19 mouse cellular contexts compared by ENCODE assay signal in the genomic region with DNA sequence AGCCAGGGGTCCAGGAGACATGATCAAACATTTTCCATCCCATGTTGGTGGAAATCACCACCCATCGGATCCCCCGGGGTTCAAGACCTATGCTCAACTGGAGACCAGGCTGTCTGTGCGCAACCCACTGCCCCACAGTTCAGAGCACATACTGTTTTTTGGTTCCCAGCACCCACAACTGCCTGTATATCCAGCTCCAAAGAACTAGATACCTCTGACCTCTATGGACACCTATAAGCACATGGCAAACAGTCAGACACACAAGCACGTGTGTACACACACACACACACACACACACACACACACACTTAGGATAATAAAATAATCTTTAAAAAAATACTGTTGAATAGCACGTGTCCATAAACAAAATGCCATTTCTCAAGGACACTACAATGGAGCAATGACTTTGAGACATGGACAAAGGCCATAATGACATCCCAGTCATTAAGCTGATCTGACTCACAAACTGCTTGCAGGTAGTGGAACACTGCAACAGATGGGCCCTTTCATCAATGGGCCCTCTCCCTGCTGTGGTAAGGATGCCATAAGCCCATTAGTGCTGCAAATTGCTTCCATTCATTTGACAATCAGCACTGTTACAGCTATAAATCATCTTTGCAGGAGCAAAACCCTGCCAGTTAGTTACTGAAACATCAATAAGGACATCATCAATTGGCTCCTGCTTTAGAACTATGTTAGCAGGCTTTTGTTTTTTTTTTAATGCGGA.
DNase-seq lines count a peak whose midpoint lies in the region; ATAC-seq lines count a peak whose summit lies in the region.
"Had no signal": no experiment of that assay in that cellular context is flagged by ENCODE, and none has a peak within 500 bp of the region (broad histone marks: within the 10 kb centered on the region; RNA-seq: fewer than 3 reads in every experiment).

No protein-coding gene starts in this region.

- ATAC-seq in forebrain, embryonic 11.5 days (replicated peaks; ENCODE audit: low FRiP score) = peak; percentile 67
- ATAC-seq in midbrain, embryonic 13.5 days = peak; percentile 24; the same call in 1 of the 2 replicates
- peak; percentile 55 for ATAC-seq in hindbrain, embryonic 16.5 days
- ATAC-seq: intestine, postnatal 0 days; Patski had no signal

- H3K36me3 ChIP-seq in forebrain, embryonic 11.5 days (ENCODE audit: control insufficient read depth, insufficient read depth, low read length) = no peaks in the 10 kb centered on the region
- no peaks in the 10 kb centered on the region; the same call in 1 of the 2 replicates for H3K36me3 ChIP-seq in forebrain, embryonic 10.5 days (replicated peaks)
- H3K36me3 ChIP-seq in midbrain, embryonic 13.5 days = 0 out of 2 replicates have a peak, but pooled peaks cover 7% of the 10 kb centered on the region
- peaks cover 15% of the 10 kb centered on the region for H3K36me3 ChIP-seq in midbrain, embryonic 10.5 days
- no peaks in the 10 kb centered on the region for H3K36me3 ChIP-seq in hindbrain, embryonic 16.5 days (ENCODE audit: control insufficient read depth, insufficient read depth, low read length)
- H3K36me3 ChIP-seq: embryonic facial prominence, embryonic 13.5 days had no signal

- no peaks in the 10 kb centered on the region for H3K4me1 ChIP-seq in forebrain, embryonic 11.5 days (replicated peaks; ENCODE audit: control insufficient read depth, insufficient read depth, low read length)
- H3K4me1 ChIP-seq in forebrain, embryonic 10.5 days = peaks cover 16% of the 10 kb centered on the region
- peaks cover 22% of the 10 kb centered on the region for H3K4me1 ChIP-seq in midbrain, embryonic 13.5 days (replicated peaks)
- H3K4me1 ChIP-seq in midbrain, embryonic 10.5 days = peaks cover 26% of the 10 kb centered on the region
- peaks cover 8% of the 10 kb centered on the region for H3K4me1 ChIP-seq in hindbrain, embryonic 16.5 days (ENCODE audit: control insufficient read depth, insufficient read depth, low read depth, low read length)
- H3K4me1 ChIP-seq: embryonic facial prominence, embryonic 13.5 days had no signal

- H3K4me2 ChIP-seq in forebrain, embryonic 11.5 days (ENCODE audit: low read depth, low read length, severe bottlenecking) = no peak overlapping the region
- no peak overlapping the region for H3K4me2 ChIP-seq in midbrain, embryonic 13.5 days (replicated peaks)
- no peak overlapping the region for H3K4me2 ChIP-seq in hindbrain, embryonic 16.5 days (ENCODE audit: low read length)
- H3K4me2 ChIP-seq: embryonic facial prominence, embryonic 13.5 days; lung, embryonic 14.5 days had no signal

- no peak overlapping the region for H3K4me3 ChIP-seq in forebrain, embryonic 11.5 days (ENCODE audit: low read depth, low read length)
- H3K4me3 ChIP-seq in forebrain, embryonic 10.5 days = no peak overlapping the region
- H3K4me3 ChIP-seq in midbrain, embryonic 13.5 days (replicated peaks) = no peak overlapping the region
- H3K4me3 ChIP-seq in midbrain, embryonic 10.5 days = no peak overlapping the region
- no peak overlapping the region for H3K4me3 ChIP-seq in hindbrain, embryonic 16.5 days (ENCODE audit: low read length)
- H3K4me3 ChIP-seq: embryonic facial prominence, embryonic 13.5 days; gastrocnemius, adult 2 months; heart, adult 2 months had no signal

- no peaks in the 10 kb centered on the region for H3K27me3 ChIP-seq in forebrain, embryonic 11.5 days (ENCODE audit: control insufficient read depth, insufficient read depth, low read length)
- no peaks in the 10 kb centered on the region; the same call in 1 of the 2 replicates for H3K27me3 ChIP-seq in forebrain, embryonic 10.5 days (ENCODE audit: poor library complexity, severe bottlenecking)
- H3K27me3 ChIP-seq in midbrain, embryonic 13.5 days = no peaks in the 10 kb centered on the region
- H3K27me3 ChIP-seq in midbrain, embryonic 10.5 days (ENCODE audit: low read depth, poor library complexity, severe bottlenecking) = no peaks in the 10 kb centered on the region
- H3K27me3 ChIP-seq in hindbrain, embryonic 16.5 days (replicated peaks; ENCODE audit: control insufficient read depth, insufficient read depth, low read length) = no peaks in the 10 kb centered on the region
- H3K27me3 ChIP-seq: embryonic facial prominence, embryonic 13.5 days; Patski had no signal

- H3K27ac ChIP-seq in forebrain, embryonic 11.5 days (ENCODE audit: low read depth, low read length) = no peak overlapping the region
- H3K27ac ChIP-seq in forebrain, embryonic 10.5 days = no peak overlapping the region
- no peak overlapping the region for H3K27ac ChIP-seq in midbrain, embryonic 13.5 days
- no peak overlapping the region for H3K27ac ChIP-seq in midbrain, embryonic 10.5 days (replicated peaks)
- H3K27ac ChIP-seq in hindbrain, embryonic 16.5 days (ENCODE audit: low read depth, low read length) = no peak overlapping the region
- H3K27ac ChIP-seq: embryonic facial prominence, embryonic 13.5 days; gastrocnemius, adult 2 months; heart, adult 2 months had no signal

- WGBS in forebrain, embryonic 11.5 days = 77% methylated on average over 6 of the region's 6 CpGs
- WGBS in forebrain, embryonic 10.5 days = 83% methylated on average over 6 of the region's 6 CpGs
- 79% methylated on average over 6 of the region's 6 CpGs for WGBS in midbrain, embryonic 13.5 days
- 90% methylated on average over 6 of the region's 6 CpGs for WGBS in midbrain, embryonic 10.5 days
- WGBS in hindbrain, embryonic 16.5 days = 82% methylated on average over 6 of the region's 6 CpGs

- DNase-seq in forebrain, embryonic 11.5 days (ENCODE audit: low spot score) = no peak
- DNase-seq in forebrain, embryonic 10.5 days (ENCODE audit: extremely low spot score, low spot score) = no peak
- DNase-seq in midbrain, embryonic 10.5 days (ENCODE audit: low spot score) = no peak
- DNase-seq in retina, embryonic 14.5 days (ENCODE audit: low spot score) = peak; percentile 24
- no peak for DNase-seq in kidney, adult 11 months
- DNase-seq in layer of hippocampus, adult 9-10 months (ENCODE audit: low spot score) = no peak
- DNase-seq: cerebellum, adult 11 months; gastrocnemius, adult 2 months; heart, adult 2 months; heart, postnatal 14 days; kidney, postnatal 25 days; liver; lung, embryonic 14.5 days; thymus, adult 2 months had no signal

- no peak overlapping the region for H3K9ac ChIP-seq in forebrain, embryonic 11.5 days (ENCODE audit: low read length)
- H3K9ac ChIP-seq in midbrain, embryonic 13.5 days (replicated peaks) = no peak overlapping the region
- H3K9ac ChIP-seq in hindbrain, embryonic 16.5 days (ENCODE audit: low read depth, low read length) = no peak overlapping the region
- H3K9ac ChIP-seq: embryonic facial prominence, embryonic 13.5 days; lung, embryonic 14.5 days had no signal

- no peaks in the 10 kb centered on the region; the same call in 1 of the 2 replicates for H3K9me3 ChIP-seq in forebrain, embryonic 11.5 days (ENCODE audit: control insufficient read depth, low read length)
- no peaks in the 10 kb centered on the region; the same call in 1 of the 2 replicates for H3K9me3 ChIP-seq in forebrain, embryonic 10.5 days
- H3K9me3 ChIP-seq in midbrain, embryonic 13.5 days = no peaks in the 10 kb centered on the region
- peaks cover 9% of the 10 kb centered on the region; the same call in 1 of the 2 replicates for H3K9me3 ChIP-seq in midbrain, embryonic 10.5 days (replicated peaks)
- no peaks in the 10 kb centered on the region for H3K9me3 ChIP-seq in hindbrain, embryonic 16.5 days (ENCODE audit: control insufficient read depth, low read length)
- H3K9me3 ChIP-seq: embryonic facial prominence, embryonic 13.5 days had no signal
